Mouse (Mus musculus): ENCODE results near the gene Gfm1.

- TF ChIP-seq EP300 (IDR thresholded peaks at IDR 0.05; ENCODE audit: low read depth): no peak
- no peak for TF ChIP-seq CTCF (IDR thresholded peaks at IDR 0.05; ENCODE audit: low read depth)
Observed at GRCm38 (mm10) chr3:67499406-67499791, 69.5 kb downstream of the Gfm1 start.

All from heart, postnatal 0 days (tissue).